Mouse (Mus musculus) neutrophil, adult 5-6 weeks (primary cell): ENCODE results near the gene Capsl. TPM values are rescaled to one million over a fixed set of nuclear protein-coding genes. Genes with fewer than 3 reads are reported as not detected.

Source experiments
- total RNA-seq: library from RNA; stranded (forward); fragments of 200-1000 nt; gene quantifications from 2 replicates; pipeline ENCODE4 v1.2.3, GENCODE M21; 2017

The Capsl gene
- total RNA-seq, 1 experiment from 2014 or later = not detected

Other genes with a start within 250 kb of the Capsl start
- 0.37 TPM in 1 of 2 replicates, not detected in the other for gene Ugt3a1, start 159.1 kb upstream of the Capsl start, total RNA-seq
- gene Ugt3a2, start 100.5 kb upstream of the Capsl start, total RNA-seq = not detected in 2 replicates
- 56.7 and 61.3 TPM in 2 replicates for gene Il7r, start 94.1 kb downstream of the Capsl start, total RNA-seq